Mouse (Mus musculus) thymus, postnatal 10 days (tissue): ENCODE results near the gene Zcchc7.

Experiments
- DNase-seq, 2 experiments: peaks; one replicate each; pipeline ENCODE4 v3.0.0; 2021; ENCODE audit warnings: low spot score in 2 of 2

Gene Zcchc7

GRCm38 (mm10) chr4:44755553-44756133 lies at the start of gene Zcchc7:
TSS of gene Zcchc7 (plus strand) at chr4:44755877.
- no peak for DNase-seq

GRCm38 (mm10) chr4:44705967-44706366 lies 49.7 kb upstream of the Zcchc7 start:
- DNase-seq: no peak

GRCm38 (mm10) chr4:44706865-44707264 lies 48.8 kb upstream of the Zcchc7 start:
- DNase-seq: no peak

- DNase-seq: no peak
Measured at GRCm38 (mm10) chr4:44708311-44708710, 47.4 kb upstream of the Zcchc7 start.

- DNase-seq: no peak
Measured at GRCm38 (mm10) chr4:44709091-44709695, 46.5 kb upstream of the Zcchc7 start.

GRCm38 (mm10) chr4:44709740-44710700 lies 45.7 kb upstream of the Zcchc7 start, which contains the start of gene Pax5:
TSS of gene Pax5 (minus strand) at chr4:44710487.
- DNase-seq: no peak

- no peak for DNase-seq
Measured at GRCm38 (mm10) chr4:44710701-44711097, 45.0 kb upstream of the Zcchc7 start.

- DNase-seq: no peak
Measured at GRCm38 (mm10) chr4:44711136-44711900, 44.4 kb upstream of the Zcchc7 start.

- DNase-seq: no peak
Measured at GRCm38 (mm10) chr4:44712051-44712700, 43.5 kb upstream of the Zcchc7 start.

GRCm38 (mm10) chr4:44712786-44713553 lies 42.7 kb upstream of the Zcchc7 start:
- no peak for DNase-seq

GRCm38 (mm10) chr4:44713554-44714051 lies 42.1 kb upstream of the Zcchc7 start:
- no peak for DNase-seq

- no peak for DNase-seq
Measured at GRCm38 (mm10) chr4:44714111-44714621, 41.5 kb upstream of the Zcchc7 start.

- DNase-seq: no peak
Measured at GRCm38 (mm10) chr4:44715621-44716160, 40.0 kb upstream of the Zcchc7 start.

- DNase-seq: no peak
Measured at GRCm38 (mm10) chr4:44716391-44716790, 39.3 kb upstream of the Zcchc7 start.

GRCm38 (mm10) chr4:44717676-44718075 lies 38.0 kb upstream of the Zcchc7 start:
- no peak for DNase-seq

GRCm38 (mm10) chr4:44720046-44720445 lies 35.6 kb upstream of the Zcchc7 start:
- no peak for DNase-seq

- DNase-seq: no peak
Measured at GRCm38 (mm10) chr4:44721237-44721636, 34.4 kb upstream of the Zcchc7 start.

- DNase-seq: no peak
Measured at GRCm38 (mm10) chr4:44740471-44740870, 15.2 kb upstream of the Zcchc7 start.

- DNase-seq: peak; percentile 85 to 89
Measured at GRCm38 (mm10) chr4:44756134-44756951, 666 bp downstream of the Zcchc7 start.
